Mouse (Mus musculus): ENCODE data around the gene Fndc9. TPM values are rescaled to one million over a fixed set of nuclear protein-coding genes. Genes with fewer than 3 reads are reported as not detected.

Fndc9 gene
- polyA plus RNA-seq, 1 experiment from 2014 or later = 1.7 TPM

- peaks cover 4% of the 10 kb centered on the region for H3K4me1 ChIP-seq (replicated peaks)
- WGBS = 91% methylated on average over 6 of the region's 6 CpGs
- H3K4me3 ChIP-seq = no peak overlapping the region
- H3K9me3 ChIP-seq = no peaks in the 10 kb centered on the region
- H3K4me2 ChIP-seq = no peak overlapping the region
- no peak for ATAC-seq (ENCODE audit: low FRiP score)
- no peak overlapping the region for H3K27ac ChIP-seq
- no peaks in the 10 kb centered on the region for H3K27me3 ChIP-seq
- peaks cover 84% of the 10 kb centered on the region for H3K36me3 ChIP-seq
- no peak overlapping the region for H3K9ac ChIP-seq
These were observed 48.5 kb downstream of the Fndc9 start for GRCm38 (mm10) chr11:46283800-46284199.

- peaks cover 15% of the 10 kb centered on the region for H3K4me1 ChIP-seq (replicated peaks)
- no peaks in the 10 kb centered on the region for H3K27me3 ChIP-seq
- H3K4me2 ChIP-seq = no peak overlapping the region
- no peak overlapping the region for H3K27ac ChIP-seq
- no peaks in the 10 kb centered on the region for H3K9me3 ChIP-seq
- H3K36me3 ChIP-seq = peaks cover 69% of the 10 kb centered on the region
- no peak overlapping the region for H3K9ac ChIP-seq
- WGBS = 33% methylated on average over 6 of the region's 6 CpGs
- ATAC-seq (ENCODE audit: low FRiP score) = no peak
- no peak overlapping the region for H3K4me3 ChIP-seq
These were observed 51.5 kb downstream of the Fndc9 start for GRCm38 (mm10) chr11:46286803-46287202.

GRCm38 (mm10) chr11:46288091-46288490, 52.8 kb downstream of the Fndc9 start:
- 68% methylated on average over 5 of the region's 5 CpGs for WGBS
- no peaks in the 10 kb centered on the region for H3K27me3 ChIP-seq

GRCm38 (mm10) chr11:46289022-46289421, 53.7 kb downstream of the Fndc9 start:
- H3K4me3 ChIP-seq = no peak overlapping the region
- peaks cover 47% of the 10 kb centered on the region for H3K36me3 ChIP-seq
- no peak overlapping the region for H3K9ac ChIP-seq
- H3K27me3 ChIP-seq = no peaks in the 10 kb centered on the region
- peaks cover 19% of the 10 kb centered on the region for H3K4me1 ChIP-seq (replicated peaks)
- no peak for ATAC-seq (ENCODE audit: low FRiP score)
- no peak overlapping the region for H3K4me2 ChIP-seq
- H3K27ac ChIP-seq = no peak overlapping the region
- H3K9me3 ChIP-seq = no peaks in the 10 kb centered on the region
- WGBS = 36% methylated on average over 4 of the region's 4 CpGs

More at GRCm38 (mm10) chr11:46288091-46288490, 52.8 kb downstream of the Fndc9 start:
- no peak for ATAC-seq (ENCODE audit: low FRiP score)
- Histone ChIP-seq H3K9me3 (no peaks in the 10 kb centered on the region), H3K4me1 (replicated peaks) (peaks cover 19% of the 10 kb centered on the region), H3K27ac (no peak overlapping the region), H3K9ac (no peak overlapping the region), H3K4me2 (no peak overlapping the region), H3K36me3 (peaks cover 56% of the 10 kb centered on the region), H3K4me3 (no peak overlapping the region)

Other genes starting within 250 kb of the Fndc9 start
- gene Gm12166, start 183.2 kb upstream of the Fndc9 start, polyA plus RNA-seq (2015; fragmentation: Nextera tagmentation; extraction: Ambion mirVana) = 5.0 and 7.9 TPM in 2 replicates
- 13.2 and 14.9 TPM in 2 replicates for gene Adam19, start 179.5 kb upstream of the Fndc9 start, polyA plus RNA-seq (2015; fragmentation: Nextera tagmentation; extraction: Ambion mirVana)
- 0.31 and 0.62 TPM in 2 replicates for gene Nipal4, start 69.0 kb upstream of the Fndc9 start, polyA plus RNA-seq (2015; fragmentation: Nextera tagmentation; extraction: Ambion mirVana)
- 74.9 and 83.6 TPM in 2 replicates for gene Cyfip2, start 77.3 kb downstream of the Fndc9 start, polyA plus RNA-seq (2015; fragmentation: Nextera tagmentation; extraction: Ambion mirVana)
- not detected in 2 replicates for gene Itk, start 154.0 kb downstream of the Fndc9 start, polyA plus RNA-seq (2015; fragmentation: Nextera tagmentation; extraction: Ambion mirVana)
- not detected in 2 replicates for gene Fam71b, start 161.0 kb downstream of the Fndc9 start, polyA plus RNA-seq (2015; fragmentation: Nextera tagmentation; extraction: Ambion mirVana)
- 78.3 and 81.4 TPM in 2 replicates for gene Med7, start 201.4 kb downstream of the Fndc9 start, polyA plus RNA-seq (2015; fragmentation: Nextera tagmentation; extraction: Ambion mirVana)
- 0.25 TPM in 2 replicates for gene Havcr2, start 219.4 kb downstream of the Fndc9 start, polyA plus RNA-seq (2015; fragmentation: Nextera tagmentation; extraction: Ambion mirVana)

Measured in hindbrain, embryonic 13.5 days (tissue).